Mouse (Mus musculus): Measurements from ENCODE around the gene Car8.

Car8 gene

DNA sequence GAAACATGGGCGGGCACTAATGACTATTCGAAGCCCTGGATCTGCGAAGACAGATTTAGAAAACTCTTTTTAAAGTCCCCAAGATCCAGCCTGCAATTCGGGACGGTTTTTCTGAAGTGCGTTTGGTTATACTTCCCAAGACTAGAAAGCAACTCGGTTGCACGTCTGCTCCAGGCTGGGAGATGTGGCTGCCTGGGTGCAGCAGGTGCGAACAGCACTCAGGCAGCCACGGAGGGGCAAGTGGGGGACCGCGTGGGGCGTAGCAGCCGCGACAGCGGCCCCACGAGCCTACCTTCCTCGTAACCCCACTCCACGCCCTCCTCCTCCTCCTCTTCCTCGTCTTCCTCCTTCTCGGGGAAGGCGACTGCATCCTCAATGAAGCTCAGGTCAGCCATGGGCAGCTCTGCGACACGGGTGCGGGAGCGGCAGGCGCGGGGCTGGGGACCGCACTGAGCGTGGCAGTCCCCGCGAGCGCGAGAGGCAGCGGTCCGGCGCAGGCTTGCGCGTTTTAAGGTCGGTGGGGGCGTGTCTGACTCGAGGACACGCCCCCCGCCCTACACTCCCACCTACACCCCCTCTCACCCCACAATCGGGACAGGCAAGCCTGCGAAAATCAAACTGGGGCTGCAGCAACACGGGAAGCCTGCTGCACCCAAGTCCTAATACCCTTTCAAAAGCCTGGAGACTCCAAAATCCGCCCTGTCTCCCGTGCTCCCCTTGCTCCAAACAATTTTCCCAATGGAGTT lies at the start of gene Car8:
TSS of gene Car8 (minus strand) at position 482 of the 746 bp plus-strand sequence.
- no peak for DNase-seq (ENCODE audit: low spot score)

DNA sequence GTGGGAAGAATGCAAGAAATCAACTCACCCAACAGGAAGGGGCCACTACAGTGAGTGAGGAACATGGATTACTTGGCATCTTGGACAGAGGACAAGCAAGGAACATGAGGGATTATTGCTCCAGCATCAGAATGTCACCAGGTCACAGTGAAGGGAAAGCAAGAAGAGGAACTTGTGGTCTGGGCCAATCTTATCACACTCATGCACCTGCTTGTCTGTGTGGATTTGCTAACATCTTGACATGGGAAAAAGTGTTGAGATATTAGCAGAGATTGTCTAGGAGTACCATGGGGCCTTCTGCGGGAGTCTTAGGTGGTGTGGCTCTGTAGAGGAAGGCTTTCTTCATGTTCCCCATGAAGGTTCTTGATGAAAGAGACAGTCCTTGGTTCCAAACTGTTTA lies 46.1 kb upstream of the Car8 start:
- no peak for DNase-seq (ENCODE audit: low spot score)

DNA sequence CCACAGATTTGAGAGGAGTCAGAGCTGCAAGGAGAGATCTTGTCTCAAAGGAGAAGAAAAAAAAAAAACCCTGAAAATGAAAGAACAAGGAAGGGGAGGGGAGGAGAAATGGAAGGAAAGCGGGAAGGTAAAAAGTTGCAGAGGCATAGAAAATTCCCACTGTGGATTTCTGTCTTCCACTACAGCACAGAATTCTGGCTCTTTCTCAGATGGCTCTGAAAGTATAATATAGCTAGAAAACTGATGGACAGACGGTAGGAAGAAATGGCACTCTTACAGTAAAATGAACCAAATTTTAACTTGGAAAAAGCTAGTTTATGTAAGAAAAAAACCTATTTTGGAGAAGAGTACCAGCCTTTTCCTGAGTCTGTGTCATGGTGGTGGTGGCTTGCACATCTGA lies 39.3 kb upstream of the Car8 start:
- no peak for DNase-seq (ENCODE audit: low spot score)

DNA sequence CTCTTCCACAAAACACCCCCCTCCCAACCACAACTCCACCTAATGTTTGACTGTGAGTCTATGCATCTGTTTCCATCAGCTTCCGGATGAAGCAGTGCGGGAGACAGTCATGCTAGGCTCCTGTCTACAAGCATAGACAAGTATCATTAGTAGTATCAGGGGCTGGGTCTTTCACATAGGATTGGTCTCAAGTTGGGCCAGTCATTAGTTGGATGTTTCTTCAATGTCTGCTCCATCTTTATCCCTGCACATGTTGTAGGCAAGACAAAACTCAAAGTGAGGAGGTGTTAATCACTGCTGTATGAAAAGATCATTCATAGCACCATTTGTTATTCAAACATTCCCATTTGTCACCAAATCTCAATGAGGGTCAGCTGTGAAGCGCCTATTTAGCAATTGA lies 11.0 kb upstream of the Car8 start:
- DNase-seq (ENCODE audit: low spot score) = no peak

DNA sequence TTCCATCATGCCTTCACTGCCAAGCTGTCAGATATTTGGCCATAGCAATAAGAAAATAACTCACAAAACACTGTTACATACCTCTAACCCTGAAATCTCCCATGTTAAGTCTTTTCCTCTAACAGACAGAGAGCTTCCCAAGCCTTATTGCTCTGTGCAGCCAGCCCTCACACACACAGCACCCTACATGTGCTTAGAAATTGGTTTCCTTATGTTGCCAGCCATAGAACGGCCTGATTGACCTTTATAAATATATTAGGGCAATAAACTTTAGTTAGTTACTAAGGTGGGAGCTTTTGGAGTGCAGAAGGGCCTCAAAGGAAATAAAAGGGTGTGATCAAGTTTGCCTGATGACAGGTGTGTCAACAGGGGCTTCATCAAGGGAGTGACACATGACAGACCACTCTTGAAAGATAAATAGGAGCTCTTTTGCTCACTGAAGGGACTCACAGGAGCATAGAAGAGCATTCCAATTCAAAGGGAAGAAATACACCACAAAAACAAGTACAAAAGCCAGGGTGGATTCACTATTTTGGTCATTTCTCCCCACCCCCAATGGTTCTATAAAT lies 6.7 kb upstream of the Car8 start:
- DNase-seq (ENCODE audit: low spot score) = no peak

DNA sequence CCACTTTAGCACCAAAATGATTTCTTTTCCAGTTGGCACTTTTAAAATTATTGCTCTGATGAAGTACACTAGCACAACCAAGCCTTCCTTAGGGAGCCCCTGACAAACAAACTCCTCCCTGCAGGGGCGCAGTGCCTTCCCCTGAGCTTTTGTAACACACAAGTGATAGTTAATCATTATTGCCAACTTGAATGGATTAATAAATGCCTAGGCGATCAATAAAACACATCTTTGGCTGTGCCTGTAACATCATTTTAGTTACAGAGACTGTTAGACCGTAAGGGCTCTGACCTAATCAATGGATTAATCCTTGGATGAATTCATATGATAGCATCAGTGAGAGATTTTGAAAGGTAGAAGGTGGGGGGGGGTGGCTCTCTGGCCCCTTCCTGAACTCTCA lies 6.2 kb upstream of the Car8 start:
- DNase-seq (ENCODE audit: low spot score) = no peak

DNA sequence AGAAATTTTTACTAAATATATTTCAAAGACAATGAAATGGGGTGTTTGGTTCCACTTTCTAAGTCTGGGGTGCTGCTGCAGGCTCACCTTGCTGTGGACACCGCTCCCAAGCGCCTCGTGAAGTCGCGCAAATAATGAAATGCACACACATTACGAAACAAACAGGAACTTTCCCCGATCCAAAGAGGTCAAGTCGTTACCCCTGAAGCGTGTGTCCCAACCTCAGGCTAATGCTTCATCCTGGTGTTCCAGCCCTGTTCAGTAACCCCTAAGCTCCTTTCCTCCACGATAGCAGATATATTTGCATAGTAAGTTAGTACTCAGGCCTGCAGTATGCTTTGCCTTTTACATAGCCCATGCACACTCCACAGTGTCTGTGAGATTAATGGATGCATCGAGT lies 858 bp upstream of the Car8 start:
- DNase-seq (ENCODE audit: low spot score) = no peak

DNA sequence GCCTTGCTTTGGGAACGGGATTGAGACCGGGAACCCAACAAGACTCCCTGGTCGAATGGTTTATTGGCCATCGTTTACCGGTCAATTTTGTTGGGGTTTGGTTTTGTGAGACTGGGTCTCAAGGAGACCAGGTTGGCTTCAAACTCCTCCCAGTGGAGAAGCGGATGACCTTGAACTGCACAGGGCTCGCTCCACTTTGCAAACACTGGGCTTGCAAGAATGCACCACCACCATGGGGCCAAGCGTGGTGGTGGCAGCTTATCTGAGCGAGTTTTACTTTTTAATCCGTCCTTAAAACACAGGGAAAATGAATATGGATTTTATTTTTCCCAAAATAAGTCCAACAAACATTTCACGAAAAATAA lies 447 bp upstream of the Car8 start:
- DNase-seq (ENCODE audit: low spot score) = no peak

DNA sequence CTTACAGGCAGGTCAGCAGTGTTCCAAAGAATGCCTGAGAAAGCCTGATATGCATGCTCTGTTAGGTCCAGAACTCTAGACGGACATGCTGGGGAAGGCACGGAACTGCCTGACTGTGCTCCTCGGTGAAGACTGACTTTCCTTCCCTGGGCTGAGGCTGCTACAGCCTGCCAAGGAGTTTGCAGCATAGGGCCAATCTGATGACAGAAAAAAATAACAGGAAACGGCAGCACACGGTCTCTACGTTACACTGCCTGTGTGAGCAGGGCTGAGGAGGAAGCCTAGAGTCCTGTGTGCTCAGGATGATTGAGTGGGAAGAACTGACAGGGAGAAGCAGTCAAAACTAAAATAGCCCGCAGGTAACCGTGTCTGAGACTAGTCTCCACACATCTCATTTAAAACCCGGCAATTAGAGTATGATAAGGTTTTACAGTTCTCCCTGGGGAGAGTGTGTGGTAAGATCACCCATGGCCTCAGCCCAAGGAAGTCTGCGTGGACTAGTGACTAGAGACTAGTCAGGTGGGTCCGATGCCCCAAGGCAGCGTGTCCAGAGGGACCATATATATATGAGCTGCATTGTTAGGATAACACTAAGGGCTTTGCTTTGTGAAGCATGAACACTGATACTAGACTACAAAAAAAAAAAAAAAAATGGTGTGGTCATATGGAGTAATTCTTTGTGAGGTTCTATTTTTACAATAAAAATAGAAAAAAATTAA lies 6.3 kb downstream of the Car8 start:
- DNase-seq (ENCODE audit: low spot score) = no peak

DNA sequence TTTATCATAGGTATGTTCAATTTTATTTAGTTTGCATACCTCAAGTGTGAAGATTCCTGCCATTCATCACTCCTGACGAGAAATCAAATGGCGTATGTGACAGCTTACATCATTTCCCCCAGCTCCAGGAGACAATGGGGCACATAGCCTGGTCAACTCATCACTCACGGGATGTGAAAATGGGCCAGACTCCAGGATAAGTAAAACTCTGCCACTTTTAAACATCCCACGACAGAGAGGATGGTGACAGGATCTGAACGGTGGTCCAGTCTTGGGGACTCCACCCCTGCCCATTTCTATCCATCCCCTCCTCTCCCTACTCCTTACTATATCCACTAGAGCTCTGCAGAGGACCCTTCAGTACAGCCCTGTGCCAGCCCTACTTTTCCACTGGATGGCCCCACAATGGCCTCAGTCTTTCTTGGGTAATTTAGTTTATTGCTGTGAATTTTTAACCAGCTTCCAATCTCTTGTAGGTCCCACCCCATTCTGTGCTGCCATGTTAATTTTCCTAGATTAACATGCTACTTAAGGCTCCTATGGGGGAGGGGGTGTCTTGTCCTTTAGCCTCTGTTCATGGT lies 7.5 kb downstream of the Car8 start:
- DNase-seq (ENCODE audit: low spot score) = no peak

DNA sequence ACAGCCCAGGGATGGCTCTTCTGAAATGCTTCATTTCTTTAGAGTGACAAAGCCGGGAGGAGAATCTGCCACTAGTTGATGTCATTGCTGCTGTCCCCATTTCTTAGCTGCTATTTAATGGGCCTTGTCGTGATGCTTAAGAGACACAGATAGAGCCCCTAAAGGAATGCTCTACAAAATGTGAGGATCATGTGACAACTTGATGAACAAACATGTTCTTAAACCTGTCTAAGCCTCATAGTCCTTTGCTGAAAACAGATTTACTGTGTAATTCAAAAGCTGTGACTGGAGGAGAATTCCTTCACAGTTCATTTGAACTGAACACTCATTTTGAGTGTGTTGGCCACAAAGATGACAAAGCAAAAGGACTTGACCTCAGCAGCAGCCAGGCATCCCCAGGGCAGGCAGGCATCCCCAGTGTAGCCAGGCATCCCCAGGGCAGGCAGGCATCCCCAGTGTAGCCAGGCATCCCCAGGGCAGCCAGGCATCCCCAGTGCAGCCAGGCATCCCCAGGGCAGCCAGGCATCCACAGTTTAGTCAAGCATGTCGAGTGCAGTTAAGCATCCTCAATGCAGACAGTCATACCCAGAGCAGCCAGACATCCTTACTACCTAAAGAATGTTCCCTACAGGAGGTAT lies 9.1 kb downstream of the Car8 start:
- no peak for DNase-seq (ENCODE audit: low spot score)

DNA sequence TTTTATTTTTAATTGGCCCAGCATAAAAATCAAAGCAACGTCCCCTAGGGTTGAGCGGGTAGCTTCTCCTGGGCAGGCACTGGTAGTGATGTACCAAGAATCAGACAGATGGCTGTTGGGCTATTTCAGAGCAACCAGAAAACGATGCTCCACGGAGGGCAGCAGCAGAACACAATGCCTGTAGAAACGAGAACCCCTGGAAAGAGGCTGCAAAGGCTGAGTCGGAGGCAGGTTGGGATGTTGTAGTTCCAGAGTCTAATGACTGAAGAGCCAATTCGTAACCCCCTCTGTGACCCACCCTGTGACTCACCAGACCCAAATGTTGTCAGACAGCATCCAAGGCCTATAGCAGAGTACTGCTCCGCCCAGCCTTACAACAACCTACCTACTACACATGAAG lies 19.9 kb downstream of the Car8 start:
- no peak for DNase-seq (ENCODE audit: low spot score)

DNA sequence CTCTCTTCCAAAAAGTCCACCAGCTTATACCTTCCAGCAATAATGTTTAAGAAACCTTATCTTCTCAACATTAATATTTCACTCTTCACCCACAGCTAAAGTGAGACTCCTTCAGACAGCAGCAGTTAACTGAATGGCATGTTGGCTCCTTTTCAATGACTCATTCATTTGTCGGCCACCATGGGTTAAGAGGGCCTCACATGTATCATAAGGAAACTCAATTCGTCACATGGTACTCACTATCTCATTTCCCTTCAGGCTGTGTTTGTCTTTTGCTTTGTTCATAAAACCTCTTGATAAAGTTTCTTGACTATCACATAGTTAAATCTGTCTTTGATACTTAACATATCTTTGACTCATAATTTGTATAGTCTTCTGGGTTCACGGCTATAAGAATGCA lies 20.8 kb downstream of the Car8 start:
- no peak for DNase-seq (ENCODE audit: low spot score)

DNA sequence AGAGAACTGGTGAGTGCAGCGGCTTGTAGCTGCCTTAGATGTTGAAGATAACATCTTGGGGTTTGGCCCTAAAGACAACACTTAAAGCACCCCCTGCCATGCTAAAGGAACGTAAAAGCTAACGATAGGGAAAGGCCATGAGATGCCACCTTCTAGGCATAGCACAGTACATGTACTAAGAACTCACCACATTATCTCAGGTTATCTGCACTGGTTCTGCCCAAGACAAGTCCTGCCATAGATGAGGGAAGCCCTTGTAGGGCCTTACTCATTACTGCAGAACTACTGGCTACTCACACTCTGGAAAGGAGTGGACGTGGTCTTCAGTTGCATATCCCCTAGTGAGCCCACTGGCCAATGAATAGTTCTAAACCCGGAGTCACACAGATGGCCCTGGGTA lies 21.6 kb downstream of the Car8 start:
- DNase-seq (ENCODE audit: low spot score) = no peak

DNA sequence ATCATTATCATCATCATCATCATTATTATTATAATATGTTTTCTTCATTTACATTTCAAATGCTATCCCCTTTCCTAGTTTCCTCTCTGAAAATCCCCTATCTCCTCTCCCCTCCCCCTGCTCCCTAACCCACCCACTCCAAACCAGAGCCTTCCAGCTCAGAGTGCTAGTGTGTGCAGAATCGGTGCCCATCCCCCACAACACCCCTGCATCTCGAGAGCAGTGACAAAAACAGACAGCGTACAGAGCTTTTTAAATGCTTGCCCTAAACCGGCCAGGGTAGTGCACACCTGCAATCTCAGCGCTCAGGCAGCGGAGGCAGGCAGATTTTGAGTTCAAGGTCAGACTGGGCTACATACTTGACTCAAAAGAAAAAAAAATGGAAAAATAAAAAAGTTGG lies 22.3 kb downstream of the Car8 start:
- no peak for DNase-seq (ENCODE audit: low spot score)

DNA sequence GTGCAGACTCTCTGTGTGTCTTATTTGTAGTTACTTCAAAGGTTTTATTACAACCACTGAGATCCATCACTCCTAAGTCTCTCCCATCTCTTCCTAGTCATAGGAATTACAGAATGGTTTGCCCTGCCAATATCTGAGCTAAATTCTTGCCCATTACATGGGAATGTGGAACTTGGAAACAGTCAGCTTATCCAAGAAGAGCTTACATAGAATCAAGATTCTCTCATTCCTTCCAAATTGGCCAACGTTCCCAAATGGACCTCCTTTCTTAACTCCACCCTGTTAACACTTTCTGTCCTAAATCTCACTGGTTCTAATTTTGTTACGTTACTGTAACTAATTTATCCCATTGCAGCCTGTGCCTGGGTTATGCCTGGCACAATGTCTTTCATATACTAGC lies 25.2 kb downstream of the Car8 start:
- DNase-seq (ENCODE audit: low spot score) = no peak

DNA sequence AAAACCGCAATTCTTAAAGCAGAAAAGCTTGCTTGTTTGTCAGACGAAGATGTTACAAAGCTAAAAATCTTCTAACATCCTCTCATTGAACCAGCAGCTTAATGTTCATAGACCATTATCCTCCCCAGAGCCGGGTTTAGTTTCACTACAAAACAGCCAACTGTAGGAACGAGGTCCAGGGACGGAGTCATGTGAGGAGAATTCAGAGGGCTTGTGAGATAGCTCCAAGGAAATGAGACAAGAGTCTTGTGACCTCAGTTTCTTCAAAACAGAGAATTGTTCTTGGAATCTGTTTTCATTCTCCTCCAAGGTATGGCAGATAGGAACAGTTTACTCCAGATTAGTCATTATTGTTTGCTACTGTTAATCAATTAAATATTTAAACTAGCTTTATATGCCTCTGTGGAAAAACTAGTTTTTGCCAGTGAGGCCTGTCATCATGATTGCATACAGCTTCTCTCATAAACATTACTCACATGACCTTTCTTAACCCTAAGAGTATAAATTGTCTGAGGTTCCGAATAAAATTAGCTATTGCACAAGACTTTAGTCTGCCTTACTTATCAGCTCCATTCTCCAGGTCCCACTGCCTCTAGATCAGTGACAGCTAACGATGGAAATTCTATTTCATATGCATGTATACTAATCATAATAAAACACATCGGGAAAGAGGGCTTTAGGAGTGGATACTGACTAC lies 25.8 kb downstream of the Car8 start:
- DNase-seq (ENCODE audit: low spot score) = no peak

DNA sequence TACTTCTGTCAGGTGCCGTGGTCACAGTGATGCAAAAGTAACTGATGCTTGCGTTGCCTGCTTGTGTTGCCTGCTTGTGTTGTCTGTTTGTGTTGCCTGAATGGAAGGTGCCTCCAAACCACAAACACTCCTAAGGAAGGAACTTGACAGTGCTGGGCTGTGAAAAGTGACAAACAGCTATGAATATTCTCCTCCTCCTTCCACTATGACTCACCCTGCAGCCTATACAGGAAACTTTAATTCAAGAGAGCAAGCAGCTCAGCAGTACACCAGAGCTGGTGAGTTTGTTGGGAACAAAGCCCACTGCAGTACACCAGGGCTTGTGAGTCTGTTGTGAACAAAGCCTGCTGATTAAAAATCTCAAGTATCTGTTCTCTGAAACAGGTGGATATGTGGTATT lies 28.4 kb downstream of the Car8 start:
- DNase-seq (ENCODE audit: low spot score) = no peak

DNA sequence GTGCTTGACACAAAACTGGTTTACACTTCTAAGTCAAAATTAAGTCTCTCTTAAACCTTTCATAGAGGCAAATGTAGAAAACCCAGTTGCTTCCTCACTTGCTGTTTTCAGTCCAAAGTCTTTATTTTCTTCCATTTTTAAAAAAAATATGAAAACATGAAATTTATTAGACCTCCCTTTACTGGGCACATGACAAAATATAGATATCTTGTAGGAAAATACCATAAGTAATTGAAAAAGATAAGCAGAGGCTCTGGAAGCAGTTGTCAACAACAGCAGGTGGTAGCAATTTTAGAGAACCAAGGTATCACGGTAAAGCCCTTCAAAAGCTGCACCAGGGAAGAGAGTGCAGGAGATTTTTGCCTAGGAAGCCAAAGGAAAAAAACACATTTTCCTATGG lies 30.9 kb downstream of the Car8 start:
- DNase-seq (ENCODE audit: low spot score) = no peak

DNA sequence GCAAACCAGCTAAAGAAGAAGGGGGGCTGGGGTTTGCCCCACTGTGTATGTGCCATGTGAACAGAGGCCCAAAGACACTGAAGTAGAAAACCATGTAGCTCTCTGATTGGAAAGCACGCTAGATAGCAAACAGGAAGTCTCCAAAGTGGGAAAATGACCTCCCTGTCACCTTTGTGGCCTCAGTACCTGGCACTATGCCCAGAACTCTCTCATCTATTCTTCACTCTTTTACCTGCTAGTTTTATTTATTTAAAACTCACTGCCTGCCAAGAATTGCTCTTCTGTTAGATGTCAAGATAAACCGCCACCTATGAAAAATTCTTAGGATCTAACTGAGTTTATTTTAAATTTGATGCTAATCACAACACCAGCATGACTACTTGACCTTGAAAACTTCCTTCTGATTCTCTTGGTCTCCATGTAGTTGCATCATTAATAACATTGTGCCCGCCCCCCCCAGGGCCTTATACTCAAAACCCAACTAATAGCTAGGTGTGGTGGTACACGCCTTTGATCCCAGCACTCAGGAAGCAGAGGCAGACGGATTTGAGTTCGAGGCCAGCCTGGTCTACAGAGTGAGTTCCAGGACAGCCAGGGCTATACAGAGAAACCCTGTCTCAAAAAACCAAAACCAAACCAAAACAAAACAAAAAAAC lies 31.8 kb downstream of the Car8 start:
- DNase-seq (ENCODE audit: low spot score) = peak; percentile 10

DNA sequence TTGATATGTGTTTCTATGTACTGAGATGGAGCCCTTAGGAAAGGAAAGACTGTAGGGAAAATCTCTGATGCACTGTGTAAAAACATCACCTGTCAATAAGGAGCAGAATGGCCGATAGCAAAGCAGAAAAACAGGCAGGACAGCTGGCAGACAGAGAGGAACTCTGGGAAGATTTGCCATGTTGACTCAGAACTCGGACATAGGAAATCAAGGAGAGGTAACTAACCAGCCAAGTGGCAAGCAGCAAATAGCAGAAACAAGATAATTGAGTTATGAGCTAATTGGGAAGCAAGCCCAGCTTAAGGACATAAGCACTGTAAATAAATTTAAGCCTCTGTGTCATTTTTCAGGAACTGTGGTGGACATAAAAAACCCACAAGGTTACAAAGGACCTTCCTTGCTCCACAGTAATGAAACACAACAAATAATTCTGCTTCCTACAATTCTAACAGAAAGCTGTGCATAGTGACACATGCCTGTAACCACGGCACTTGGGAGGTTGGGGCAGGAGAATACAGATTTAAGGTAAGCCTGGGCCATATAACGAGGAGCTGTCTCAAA lies 33.7 kb downstream of the Car8 start:
- DNase-seq (ENCODE audit: low spot score) = no peak
